In the genomic region with DNA sequence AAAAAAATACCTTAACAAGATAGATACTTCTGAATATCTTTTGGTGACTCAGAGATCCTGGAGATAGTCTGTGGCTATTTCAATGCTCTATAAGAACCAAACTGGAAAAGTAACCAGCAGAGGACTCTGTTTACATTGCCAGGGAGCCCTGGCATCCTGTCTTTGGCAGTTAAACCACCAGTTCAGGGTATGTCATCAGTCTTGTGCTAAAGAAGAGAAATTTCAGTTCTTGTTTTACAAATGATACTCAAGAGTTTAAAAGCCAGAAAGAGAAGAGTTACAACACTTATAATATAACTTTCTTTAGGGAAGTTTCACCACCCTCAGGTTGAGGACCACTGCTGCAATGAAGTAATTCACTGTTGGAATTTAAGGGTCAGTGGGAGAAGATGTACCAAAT, we compare ENCODE assay signal across 20 mouse cellular contexts.
A peak's percentile ranks its signal among the peaks of the same experiment; 100 is the strongest.
DNase-seq lines count a peak whose midpoint lies in the region; ATAC-seq lines count a peak whose summit lies in the region.
"Had no signal": no experiment of that assay in that cellular context is flagged by ENCODE, and none has a peak within 500 bp of the region (broad histone marks: within the 10 kb centered on the region; RNA-seq: fewer than 3 reads in every experiment).

No protein-coding gene starts in this region.

- peak; percentile 28 for DNase-seq in 416B (ENCODE audit: low read depth)
- DNase-seq in layer of hippocampus, postnatal 10 days (ENCODE audit: low spot score in 2 of 2), result no peak
- DNase-seq in kidney, postnatal 14 days, result no peak
- DNase-seq in testis, postnatal 10 days (ENCODE audit: low spot score), result no peak
- DNase-seq: adrenal gland, adult 2 months; adrenal gland, postnatal 10 days; adrenal gland, postnatal 25 days; cerebellum, adult 11 months; cerebellum, adult 18-20 months; cerebellum, adult 8-10 months; cerebellum, adult 9-11 months; cerebellum, postnatal 14 days; cerebellum, postnatal 36 days; forebrain, postnatal 0 days had no signal

- ATAC-seq in common myeloid progenitor, adult 5-6 weeks (replicated peaks; ENCODE audit: low read depth, poor library complexity, severe bottlenecking), result peak; percentile 96
- peak; percentile 42 to 62; a peak in 3 of 4 replicates for ATAC-seq in hematopoietic stem cell, adult 5-6 weeks (replicated peaks in 1 of 2; ENCODE audit: insufficient read depth in 1 of 2, low FRiP score in 2 of 2, low TSS enrichment in 1 of 2, low read depth in 1 of 2, poor library complexity in 2 of 2, severe bottlenecking in 2 of 2)
- peak; percentile 96 for ATAC-seq in megakaryocyte progenitor cell, adult 5-6 weeks (replicated peaks; ENCODE audit: poor library complexity)
- ATAC-seq: CD4-positive, CD25-positive, alpha-beta regulatory T cell, adult 4 months; forebrain, embryonic 13.5 days; forebrain, embryonic 15.5 days; forebrain, postnatal 0 days had no signal
